Mouse (Mus musculus) MEL (cell line): ENCODE results near the gene Aebp1. TPM values are rescaled to one million over a fixed set of nuclear protein-coding genes. Genes with fewer than 3 reads are reported as not detected.

Experiments
- DNase-seq: peaks from one replicate; pipeline ENCODE4 v3.0.0; 2011; ENCODE audit warnings: low read depth, low spot score
- H3K27ac ChIP-seq: 2 replicates; pipeline ENCODE4 v1.5.1; 2012; ENCODE audit warnings: low read depth, mild to moderate bottlenecking, control low read depth, low read length, moderate library complexity; ENCODE audit not compliant: control insufficient read depth
- H3K27me3 ChIP-seq, 2 experiments: fragments of 150-350 bp in 1 of 2; sonication (generic) in 1 of 2; 2 replicates each; pipeline ENCODE4 v1.6.1; 2012; ENCODE audit warnings: low read length in 2 of 2, mild to moderate bottlenecking in 2 of 2, improper control_type of control experiment in 1 of 2, moderate library complexity in 1 of 2; ENCODE audit not compliant: insufficient read depth in 2 of 2, control insufficient read depth in 1 of 2
- H3K36me3 ChIP-seq, 2 experiments: 2 replicates each; pipeline ENCODE4 v1.6.1; 2012 to 2014; ENCODE audit warnings: low read length in 2 of 2, improper control_type of control experiment in 1 of 2, inconsistent platforms in 1 of 2, mild to moderate bottlenecking in 1 of 2; ENCODE audit not compliant: insufficient read depth in 2 of 2, control insufficient read depth in 1 of 2
- H3K4me1 ChIP-seq, 2 experiments: fragments of 150-350 bp in 1 of 2; sonication (generic) in 1 of 2; 2 replicates each; pipeline ENCODE4 v1.6.1; 2012; ENCODE audit warnings: low read length in 2 of 2, improper control_type of control experiment in 1 of 2, mild to moderate bottlenecking in 1 of 2; ENCODE audit not compliant: insufficient read depth in 2 of 2, control insufficient read depth in 1 of 2
- H3K4me3 ChIP-seq, 2 experiments: fragments of 150-350 bp in 1 of 2; sonication (generic) in 1 of 2; 2 replicates each; pipeline ENCODE4 v1.5.1; 2012; ENCODE audit warnings: low read depth in 2 of 2, low read length in 2 of 2, mild to moderate bottlenecking in 2 of 2, moderate library complexity in 2 of 2, control low read depth in 1 of 2, improper control_type of control experiment in 1 of 2; ENCODE audit not compliant: control insufficient read depth in 1 of 2, insufficient read depth in 1 of 2
- H3K79me2 ChIP-seq: 2 replicates; pipeline ENCODE4 v1.6.1; 2012; ENCODE audit warnings: mild to moderate bottlenecking, low read length, moderate library complexity; ENCODE audit not compliant: control insufficient read depth, poor library complexity, insufficient read depth
- H3K9ac ChIP-seq: 2 replicates; pipeline ENCODE4 v1.6.1; 2012; ENCODE audit warnings: low read depth, mild to moderate bottlenecking, control low read depth, low read length, moderate library complexity; ENCODE audit not compliant: control insufficient read depth, poor library complexity, severe bottlenecking
- H3K9me3 ChIP-seq: fragments of 150-350 bp; sonication (generic); replicated peaks from 2 replicates; pipeline ENCODE4 v1.6.1; 2012; ENCODE audit warnings: mild to moderate bottlenecking, low read length, improper control_type of control experiment, moderate library complexity; ENCODE audit not compliant: insufficient read depth
- BHLHE40 ChIP-seq: IDR thresholded peaks from 2 replicates; pipeline ENCODE4 v1.6.1; 2012; ENCODE audit warnings: low read depth, mild to moderate bottlenecking, inconsistent platforms, low read length, improper control_type of control experiment, borderline replicate concordance
- CHD1 ChIP-seq: IDR thresholded peaks from 2 replicates; pipeline ENCODE4 v1.6.1; 2012; ENCODE audit warnings: low read depth, mild to moderate bottlenecking, inconsistent platforms, low read length, improper control_type of control experiment
- CTCF ChIP-seq, 3 experiments: IDR thresholded peaks in 2 of 3; conservative IDR thresholded peaks in 1 of 3; 2 replicates each; pipeline ENCODE4 v1.5.1; 2011 to 2012; ENCODE audit warnings: low read length in 3 of 3, low read depth in 2 of 3, mild to moderate bottlenecking in 2 of 3, improper control_type of control experiment in 1 of 3, inconsistent platforms in 1 of 3, mixed read lengths in 1 of 3, moderate library complexity in 1 of 3; ENCODE audit not compliant: control insufficient read depth in 1 of 3, insufficient read depth in 1 of 3, poor library complexity in 1 of 3, severe bottlenecking in 1 of 3
- ETS1 ChIP-seq: IDR thresholded peaks from 2 replicates; pipeline ENCODE4 v1.6.1; 2012; ENCODE audit warnings: low read depth, mild to moderate bottlenecking, inconsistent platforms, low read length, improper control_type of control experiment, moderate library complexity
- GATA1 ChIP-seq: IDR thresholded peaks from 2 replicates; pipeline ENCODE4 v1.6.1; 2011; ENCODE audit warnings: low read depth, low read length, improper control_type of control experiment
- JUND ChIP-seq: IDR thresholded peaks from 2 replicates; pipeline ENCODE4 v1.6.1; 2011; ENCODE audit warnings: low read depth, mild to moderate bottlenecking, improper control_type of control experiment, low read length
- MAFK ChIP-seq: IDR thresholded peaks from 2 replicates; pipeline ENCODE4 v1.6.1; 2011; ENCODE audit warnings: low read depth, mild to moderate bottlenecking, low read length, improper control_type of control experiment, borderline replicate concordance
- MAZ ChIP-seq: IDR thresholded peaks from 2 replicates; pipeline ENCODE4 v1.6.1; 2012; ENCODE audit warnings: low read depth, mild to moderate bottlenecking, inconsistent platforms, low read length, improper control_type of control experiment
- MXI1 ChIP-seq: IDR thresholded peaks from 2 replicates; pipeline ENCODE4 v1.6.1; 2011; ENCODE audit warnings: mild to moderate bottlenecking, low read depth, low read length, improper control_type of control experiment
- MYB ChIP-seq: IDR thresholded peaks from 2 replicates; pipeline ENCODE4 v1.6.1; 2011; ENCODE audit warnings: mild to moderate bottlenecking, low read depth, low read length, improper control_type of control experiment
- NRF1 ChIP-seq: IDR thresholded peaks from 2 replicates; pipeline ENCODE4 v1.6.1; 2014; ENCODE audit warnings: low read depth, mild to moderate bottlenecking, inconsistent platforms, low read length, improper control_type of control experiment, moderate library complexity; ENCODE audit not compliant: poor library complexity, insufficient read depth, severe bottlenecking
- POLR2A ChIP-seq, 2 experiments: IDR thresholded peaks; 2 replicates each; pipeline ENCODE4 v1.6.1; 2011 to 2012; ENCODE audit warnings: low read length in 2 of 2, mild to moderate bottlenecking in 2 of 2, control low read depth in 1 of 2, improper control_type of control experiment in 1 of 2, low read depth in 1 of 2, moderate library complexity in 1 of 2; ENCODE audit not compliant: control insufficient read depth in 1 of 2, insufficient read depth in 1 of 2, poor library complexity in 1 of 2
- POLR2AphosphoS2 ChIP-seq: IDR thresholded peaks from 2 replicates; pipeline ENCODE4 v1.6.1; 2011; ENCODE audit warnings: low read length, improper control_type of control experiment
- RCOR1 ChIP-seq: IDR thresholded peaks from 2 replicates; pipeline ENCODE4 v1.6.1; 2012; ENCODE audit warnings: low read depth, mild to moderate bottlenecking, inconsistent platforms, low read length, improper control_type of control experiment
- SIN3A ChIP-seq: IDR thresholded peaks from 2 replicates; pipeline ENCODE4 v1.6.1; 2012; ENCODE audit warnings: low read length, improper control_type of control experiment, inconsistent platforms
- TBP ChIP-seq: IDR thresholded peaks from 2 replicates; pipeline ENCODE4 v1.8.0; 2011; ENCODE audit warnings: low read depth, low read length, improper control_type of control experiment
- TCF12 ChIP-seq: IDR thresholded peaks from 2 replicates; pipeline ENCODE4 v1.6.1; 2014; ENCODE audit warnings: low read depth, mild to moderate bottlenecking, inconsistent platforms, low read length, improper control_type of control experiment, moderate library complexity
- UBTF ChIP-seq: IDR thresholded peaks from 2 replicates; pipeline ENCODE4 v1.6.1; 2012; ENCODE audit warnings: low read depth, mild to moderate bottlenecking, inconsistent platforms, low read length, improper control_type of control experiment, moderate library complexity, borderline replicate concordance; ENCODE audit not compliant: insufficient read depth
- USF1 ChIP-seq: IDR thresholded peaks from 2 replicates; pipeline ENCODE4 v1.6.1; 2014; ENCODE audit warnings: low read depth, mild to moderate bottlenecking, inconsistent platforms, low read length, improper control_type of control experiment, moderate library complexity
- ZKSCAN1 ChIP-seq: IDR thresholded peaks from 2 replicates; pipeline ENCODE4 v1.6.1; 2012; ENCODE audit warnings: low read depth, mild to moderate bottlenecking, inconsistent platforms, low read length, improper control_type of control experiment, moderate library complexity
- ZMIZ1 ChIP-seq: IDR thresholded peaks from 2 replicates; pipeline ENCODE4 v1.6.1; 2012; ENCODE audit warnings: low read depth, mild to moderate bottlenecking, inconsistent platforms, low read length, improper control_type of control experiment, moderate library complexity
- ZNF384 ChIP-seq: IDR thresholded peaks from 2 replicates; pipeline ENCODE4 v1.6.1; 2012; ENCODE audit warnings: low read depth, mild to moderate bottlenecking, inconsistent platforms, low read length, improper control_type of control experiment
- polyA plus RNA-seq, 2 experiments: library from polyadenylated mRNA; stranded (reverse) in 1 of 2; unstranded in 1 of 2; fragments of >175 nt in 1 of 2; fragments of >200 nt in 1 of 2; gene quantifications; 2 replicates each; pipeline versions ENCODE4 v1.2.1 to v1.2.4; 2012; ENCODE audit warnings: low replicate concordance in 2 of 2, low read depth in 1 of 2; ENCODE audit not compliant: insufficient read length in 2 of 2, insufficient read depth in 1 of 2, missing spikeins in 1 of 2
- total RNA-seq: library from RNA; depleted of rRNA; stranded (reverse); fragments of 300-350 nt; gene quantifications from 2 replicates; pipeline ENCODE4 v1.2.3, GENCODE M21; 2012

Gene Aebp1
- total and polyA plus RNA-seq, 3 experiments: 0.10 TPM; not detected in 2

DNA sequence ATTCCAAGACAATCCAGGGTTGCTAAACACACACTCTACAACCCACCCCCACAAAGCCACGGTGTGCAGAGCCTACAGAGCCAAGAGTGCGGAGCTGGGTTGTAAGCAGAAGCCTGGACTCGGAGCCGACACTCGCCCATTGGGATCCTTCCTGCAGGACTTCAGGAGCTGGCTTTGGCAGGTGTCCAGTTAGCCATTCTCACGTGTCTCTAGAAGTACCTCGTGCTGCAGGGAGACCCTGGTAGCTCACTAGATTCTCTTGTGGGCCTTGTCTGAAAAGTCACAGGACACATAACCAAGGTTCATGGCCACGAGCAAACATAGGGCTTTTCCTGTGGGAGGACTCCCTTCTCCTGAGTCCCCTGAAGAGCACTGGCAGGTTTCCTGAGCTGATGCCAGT, 51.5 kb downstream of the Aebp1 start:
- Histone ChIP-seq H3K4me3 (no peak overlapping the region), H3K79me2 (no peaks in the 10 kb centered on the region), H3K9ac (no peak overlapping the region), H3K27me3 (no peaks in the 10 kb centered on the region), H3K4me1 (no peaks in the 10 kb centered on the region), H3K36me3 (no peaks in the 10 kb centered on the region), H3K27ac (no peak overlapping the region), H3K9me3 (no peaks in the 10 kb centered on the region)
- DNase-seq: no peak
- no peak for TF ChIP-seq CHD1
- TF ChIP-seq USF1: no peak
- no peak for TF ChIP-seq MAZ
- no peak for TF ChIP-seq TCF12
- TF ChIP-seq ZKSCAN1: no peak
- TF ChIP-seq TBP: no peak
- no peak for TF ChIP-seq MYB

DNA sequence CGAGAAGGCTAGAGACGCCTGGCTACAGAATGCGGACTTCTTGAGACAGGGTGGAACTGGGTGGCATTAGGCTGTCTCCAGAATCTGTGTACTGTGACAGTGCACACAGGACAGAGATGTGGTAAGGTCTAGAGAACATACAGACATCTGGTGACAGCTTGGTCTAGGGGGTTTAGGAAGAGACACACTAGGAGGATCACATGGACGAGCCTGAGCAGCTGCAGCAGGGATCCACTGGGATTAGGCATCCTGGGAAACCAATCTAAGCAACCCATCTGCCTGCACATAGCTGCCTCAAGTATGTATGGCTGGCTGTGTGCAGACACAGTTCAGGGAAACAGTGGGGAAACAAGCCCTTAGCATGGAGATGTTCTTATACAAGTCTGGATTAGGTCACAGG, 52.2 kb downstream of the Aebp1 start:
- DNase-seq: no peak
- Histone ChIP-seq H3K9ac (no peak overlapping the region), H3K4me3 (no peak overlapping the region), H3K79me2 (no peaks in the 10 kb centered on the region), H3K4me1 (no peaks in the 10 kb centered on the region), H3K9me3 (no peaks in the 10 kb centered on the region), H3K27me3 (no peaks in the 10 kb centered on the region), H3K36me3 (no peaks in the 10 kb centered on the region), H3K27ac (no peak overlapping the region)
- TF ChIP-seq USF1 (no peak), JUND (no peak), MAFK (no peak), CHD1 (no peak), NRF1 (no peak), MYB (no peak), RCOR1 (no peak), GATA1 (no peak), TCF12 (no peak), ZNF384 (no peak), POLR2A (IDR thresholded peaks at IDR 0.05; ENCODE audit: control insufficient read depth in 1 of 2, insufficient read depth in 1 of 2, low read depth in 1 of 2, low read length in 2 of 2, poor library complexity in 1 of 2) (no peak), ETS1 (no peak), UBTF (no peak), CTCF (IDR thresholded peaks at IDR 0.05 in 2 of 3, conservative IDR thresholded peaks at IDR 0.05 in 1 of 3; ENCODE audit: control insufficient read depth in 1 of 3, insufficient read depth in 1 of 3, low read depth in 2 of 3, low read length in 3 of 3, poor library complexity in 1 of 3, severe bottlenecking in 1 of 3) (no peak), SIN3A (no peak), MXI1 (no peak), BHLHE40 (no peak), ZMIZ1 (no peak), ZKSCAN1 (no peak), POLR2AphosphoS2 (no peak)
